Mouse (Mus musculus): ENCODE measurements around the gene Ebf3. TPM values are rescaled to one million over a fixed set of nuclear protein-coding genes. Genes with fewer than 3 reads are reported as not detected.

The Ebf3 gene
- total RNA-seq (2023): not detected in 4 replicates

DNA sequence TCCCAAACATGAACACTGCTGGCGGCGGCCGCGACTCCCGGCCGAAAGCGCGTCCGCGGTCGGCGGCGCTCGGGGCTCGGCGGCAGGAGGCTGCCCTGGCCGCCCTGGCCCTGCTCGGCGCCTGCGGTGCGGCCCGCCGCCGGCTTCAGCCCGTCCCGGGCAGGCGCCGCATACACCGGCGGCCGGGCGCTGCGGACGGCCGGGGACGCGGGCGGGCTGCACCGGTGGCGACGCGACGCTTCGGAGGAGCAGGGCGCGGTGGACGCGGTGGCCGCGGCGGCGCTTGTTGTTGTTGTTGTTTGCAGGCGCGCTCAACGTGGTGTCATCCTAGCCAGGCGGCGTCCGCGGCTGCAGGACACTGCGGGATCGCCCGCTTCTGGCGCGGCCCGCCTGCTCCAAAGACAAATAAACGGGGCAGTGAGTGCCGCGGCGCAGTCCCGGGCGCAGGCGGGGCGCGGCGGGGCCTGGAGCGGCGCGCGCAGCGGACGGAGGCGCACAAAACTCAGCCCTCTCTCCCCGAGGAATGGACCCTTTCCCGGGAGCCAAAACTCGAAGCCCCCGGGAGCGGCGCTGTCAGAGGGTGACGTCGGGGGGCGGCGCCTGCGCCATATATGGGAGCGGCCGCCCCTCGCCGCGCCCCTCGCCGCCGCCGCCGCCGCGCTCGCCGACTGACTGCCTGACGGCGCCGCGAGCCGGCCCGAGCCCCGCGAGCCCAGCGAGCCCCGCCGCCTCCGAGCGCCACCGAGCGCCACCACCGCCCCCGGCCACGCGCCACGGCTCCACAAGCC, at the start of gene Ebf3:
Ebf3 (minus strand) TSS at position 542 of the 788 bp plus-strand sequence.

Other genes with a start within 250 kb of the Ebf3 start
- gene 9430038I01Rik, start 96.3 kb upstream of the Ebf3 start, total RNA-seq (2023): 21.6 to 25.5 TPM (median 23.1 TPM) in 4 replicates
- 50.2 to 56.7 TPM (median 51.6 TPM) in 4 replicates for gene Glrx3, start 123.2 kb upstream of the Ebf3 start, total RNA-seq (2023)